Mouse (Mus musculus) layer of hippocampus, adult 2 months (tissue): ENCODE measurements around the gene Ndufs3. TPM values are rescaled to one million over a fixed set of nuclear protein-coding genes. Genes with fewer than 3 reads are reported as not detected.
A peak's percentile ranks its signal among the peaks of the same experiment; 100 is the strongest.
"Not testable (repeated sequence)": the region's sequence is repeated elsewhere in the genome, so short reads cannot be mapped to it uniquely, and the experiment has no call there.

Source experiments
- DNase-seq, 2 experiments: peaks; one replicate each; pipeline ENCODE4 v3.0.0; 2022; ENCODE audit warnings: low spot score in 2 of 2
- H3K27ac ChIP-seq: fragments of 200-600 bp; 2 replicates; pipeline ENCODE4 v1.8.1; 2022
- H3K4me3 ChIP-seq: fragments of 200-600 bp; 2 replicates; pipeline ENCODE4 v1.8.1; 2022; ENCODE audit warnings: mild to moderate bottlenecking
- CTCF ChIP-seq: fragments of 200-600 bp; conservative IDR thresholded peaks from 2 replicates; pipeline ENCODE4 v1.8.1; 2022; ENCODE audit warnings: antibody characterized with exemption, mild to moderate bottlenecking, moderate library complexity
- total RNA-seq, 2 experiments: library from RNA; stranded (reverse); gene quantifications; 2 replicates each; pipeline ENCODE4 v1.2.3; 2021

Ndufs3 gene
- total RNA-seq, 2 experiments from 2014 or later: 224 to 255 TPM

GRCm38 (mm10) chr2:90921178-90921577 is 16.6 kb upstream of the Ndufs3 start:
- H3K4me3 ChIP-seq: no peak overlapping the region
- TF ChIP-seq CTCF: no peak
- no peak overlapping the region for H3K27ac ChIP-seq
- no peak for DNase-seq

- TF ChIP-seq CTCF: no peak
- DNase-seq: no peak
- Histone ChIP-seq H3K27ac (peak overlapping the region; percentile 99), H3K4me3 (peak overlapping the region; percentile 82)
Measured at GRCm38 (mm10) chr2:90917999-90918698, 13.5 kb upstream of the Ndufs3 start.

DNA sequence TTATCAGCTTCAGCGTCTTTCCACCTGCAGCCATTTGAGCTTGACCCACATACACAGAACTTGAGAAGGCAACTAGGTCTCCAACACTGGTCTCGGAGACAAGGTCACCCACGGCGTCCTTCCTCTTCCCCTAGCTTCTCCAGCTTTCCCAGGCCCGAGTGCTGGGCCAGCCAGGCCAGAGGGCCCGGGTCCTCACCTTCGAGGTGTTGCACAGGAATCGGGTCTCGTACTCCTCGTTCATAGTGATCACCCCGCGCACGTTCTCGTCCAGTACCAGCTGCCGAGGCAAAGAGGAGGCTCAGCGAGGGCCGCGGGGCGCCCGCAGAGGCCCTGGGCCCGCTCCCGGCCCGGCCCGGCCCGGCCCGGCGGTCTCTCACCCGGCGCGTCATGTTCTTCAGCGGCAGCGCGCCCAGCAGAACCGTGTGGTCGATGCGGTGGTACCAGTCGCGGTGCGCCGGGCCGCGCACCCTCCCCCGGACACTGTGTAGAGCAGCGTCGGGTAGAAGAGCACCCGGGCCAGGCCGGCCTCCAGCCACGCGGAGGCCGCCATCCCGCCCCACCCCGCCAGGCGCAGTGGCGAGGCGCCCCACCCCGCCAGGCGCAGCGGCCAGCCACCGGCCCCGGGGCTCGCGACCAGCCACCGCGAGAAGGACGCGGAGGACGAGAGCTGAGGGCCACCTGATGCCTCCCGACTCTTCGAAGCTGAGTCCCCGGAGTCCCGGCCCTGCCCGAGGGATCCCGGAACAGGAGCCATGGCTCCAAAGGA is 12.8 kb upstream of the Ndufs3 start:
- DNase-seq: peak in 1 of 2 experiments; percentile 59
- TF ChIP-seq CTCF: peak; percentile 36; the same call in 1 of the 2 replicates
- peak overlapping the region; percentile 99 for H3K27ac ChIP-seq
- H3K4me3 ChIP-seq: peak overlapping the region; percentile 82

GRCm38 (mm10) chr2:90916560-90917232 is 12.1 kb upstream of the Ndufs3 start:
- TF ChIP-seq CTCF: no peak
- Histone ChIP-seq H3K27ac (peak overlapping the region; percentile 99), H3K4me3 (peak overlapping the region; percentile 82)
- no peak for DNase-seq

- TF ChIP-seq CTCF: no peak
- H3K27ac ChIP-seq: peak overlapping the region; percentile 99
- DNase-seq: no peak
Measured at GRCm38 (mm10) chr2:90915516-90915915, 10.9 kb upstream of the Ndufs3 start.

DNA sequence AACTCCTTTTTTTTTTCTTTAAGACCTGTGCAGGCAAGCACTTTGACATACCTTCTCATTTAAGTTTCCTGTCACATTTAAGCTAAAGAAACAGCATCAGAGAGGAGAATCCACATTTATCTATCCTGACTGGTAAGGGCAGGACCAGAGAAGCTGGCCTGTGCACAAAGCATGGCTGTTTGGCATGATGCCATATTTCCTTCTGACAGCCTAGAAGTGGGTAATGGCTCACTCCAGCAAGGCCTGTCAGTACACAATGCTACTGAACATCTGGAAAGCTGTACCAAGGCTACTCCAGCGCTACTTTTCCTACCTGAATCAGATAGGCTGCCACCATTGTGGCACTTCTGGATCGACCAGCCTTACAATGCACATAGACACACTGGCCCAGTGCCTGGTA is 9.0 kb upstream of the Ndufs3 start:
- peak overlapping the region; percentile 1; the same call in 1 of the 2 replicates for H3K27ac ChIP-seq
- TF ChIP-seq CTCF: no peak
- DNase-seq: no peak
- no peak overlapping the region for H3K4me3 ChIP-seq

More at GRCm38 (mm10) chr2:90915516-90915915, 10.9 kb upstream of the Ndufs3 start:
- H3K4me3 ChIP-seq: no peak overlapping the region; the same call in 1 of the 2 replicates

- no peak overlapping the region for H3K27ac ChIP-seq
- TF ChIP-seq CTCF: no peak
- no peak for DNase-seq
- no peak overlapping the region for H3K4me3 ChIP-seq
Measured at GRCm38 (mm10) chr2:90911668-90912067, 7.0 kb upstream of the Ndufs3 start.

DNA sequence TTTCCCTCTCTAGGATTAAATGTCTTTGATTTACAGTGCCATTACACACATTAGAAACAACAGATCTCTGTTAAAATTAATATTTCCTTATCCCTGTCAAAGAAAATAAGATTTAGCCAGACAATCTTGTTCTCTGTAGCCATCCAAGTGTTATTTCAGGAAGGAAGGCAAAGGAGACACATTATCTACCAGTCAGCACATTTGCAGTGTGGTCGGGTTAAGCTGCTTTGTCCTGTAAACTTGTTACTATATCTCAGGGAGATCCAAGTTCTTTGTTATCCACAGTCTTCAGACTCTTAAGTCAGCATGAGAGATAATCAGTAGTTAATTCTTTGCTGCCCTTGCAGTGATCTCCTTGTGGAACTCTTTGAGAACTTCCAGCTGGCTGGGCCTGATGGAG is 6.2 kb upstream of the Ndufs3 start:
- DNase-seq: no peak
- H3K27ac ChIP-seq: 0 out of 2 replicates have a peak overlapping the region, but pooled peaks have one; percentile 7
- no peak for TF ChIP-seq CTCF

GRCm38 (mm10) chr2:90906721-90907120 is 2.1 kb upstream of the Ndufs3 start:
- TF ChIP-seq CTCF: no peak
- Histone ChIP-seq H3K4me3 (no peak overlapping the region), H3K27ac (no peak overlapping the region)
- DNase-seq: no peak

More for the DNA sequence above, 6.2 kb upstream of the Ndufs3 start:
- no peak overlapping the region for H3K4me3 ChIP-seq

- TF ChIP-seq CTCF: no peak
- no peak for DNase-seq
- peak overlapping the region; percentile 78 for H3K4me3 ChIP-seq
- H3K27ac ChIP-seq: peak overlapping the region; percentile 97
Measured at GRCm38 (mm10) chr2:90904856-90905224, 213 bp upstream of the Ndufs3 start.

- no peak for TF ChIP-seq CTCF
- Histone ChIP-seq H3K4me3 (peak overlapping the region; percentile 78), H3K27ac (peak overlapping the region; percentile 97)
- DNase-seq: no peak
Measured at GRCm38 (mm10) chr2:90903398-90903797, 1.2 kb downstream of the Ndufs3 start.

- not testable (repeated sequence) for DNase-seq, H3K27ac ChIP-seq, H3K4me3 ChIP-seq
Measured at GRCm38 (mm10) chr2:90894299-90894677, 10.3 kb downstream of the Ndufs3 start.

DNA sequence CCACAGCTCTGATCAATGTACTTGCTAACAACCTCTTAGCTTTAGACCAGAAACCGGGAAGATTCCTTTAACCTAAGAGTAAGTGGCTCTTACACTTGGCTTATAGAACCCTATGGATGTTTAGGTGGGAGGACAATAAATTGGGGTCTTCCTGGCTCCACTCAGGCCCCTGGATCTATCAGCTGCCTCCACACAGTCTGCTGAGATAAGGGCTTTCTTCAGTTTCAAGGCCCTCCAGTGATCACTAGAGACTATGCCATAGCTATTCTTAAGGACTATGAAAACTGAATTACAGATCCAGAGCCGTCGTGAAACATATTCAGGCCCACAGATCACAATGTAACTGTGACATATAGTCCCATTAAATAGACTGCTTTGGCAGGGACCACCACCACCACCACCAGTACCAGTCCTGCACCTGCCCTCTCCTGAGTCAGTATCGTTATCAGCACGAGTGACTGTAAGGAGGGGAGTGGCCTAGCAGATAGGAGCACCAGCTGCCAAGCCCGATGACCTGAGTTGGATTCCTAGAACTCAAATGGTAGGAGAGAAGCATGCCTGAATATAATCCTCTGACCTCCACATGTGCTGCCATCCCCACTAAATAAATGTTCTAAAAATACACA is 10.8 kb downstream of the Ndufs3 start:
- no peak overlapping the region for H3K4me3 ChIP-seq
- no peak for DNase-seq
- H3K27ac ChIP-seq: peak overlapping the region; percentile 36; the same call in 1 of the 2 replicates
- TF ChIP-seq CTCF: no peak
